In genomic region chr14:27846875-27847274, GRCm38 (mm10) we compare ENCODE assay signal across 15 mouse cellular contexts.
A peak's percentile ranks its signal among the peaks of the same experiment; 100 is the strongest.
DNase-seq lines count a peak whose midpoint lies in the region; ATAC-seq and TF ChIP-seq lines count a peak whose summit lies in the region.
"Had no signal": no experiment of that assay in that cellular context is flagged by ENCODE, and none has a peak within 500 bp of the region (broad histone marks: within the 10 kb centered on the region; RNA-seq: fewer than 3 reads in every experiment).

No protein-coding gene starts in this region.

- TF ChIP-seq CTCF in kidney, adult 2 months (conservative IDR thresholded peaks at IDR 0.05; ENCODE audit: insufficient read depth, insufficient read length, low read depth, low read length): no peak

- H3K4me3 ChIP-seq in kidney, adult 2 months (ENCODE audit: insufficient read depth, low read depth, low read length): no peak overlapping the region
- no peak overlapping the region for H3K4me3 ChIP-seq in myocyte
- H3K4me3 ChIP-seq in liver, embryonic 12.5 days: no peak overlapping the region
- H3K4me3 ChIP-seq: embryonic facial prominence, embryonic 10.5 days; heart, adult 2 months; limb, embryonic 12.5 days; midbrain, embryonic 10.5 days had no signal

- no peaks in the 10 kb centered on the region for H3K36me3 ChIP-seq in kidney, adult 2 months (ENCODE audit: control insufficient read depth, insufficient read depth, low read length)
- H3K36me3 ChIP-seq in myocyte (ENCODE audit: control insufficient read depth, insufficient read depth): no peaks in the 10 kb centered on the region
- H3K36me3 ChIP-seq in liver, embryonic 12.5 days: no peaks in the 10 kb centered on the region
- H3K36me3 ChIP-seq: embryonic facial prominence, embryonic 10.5 days; limb, embryonic 12.5 days; midbrain, embryonic 10.5 days had no signal

- no peak for TF ChIP-seq POLR2A in kidney, adult 2 months (IDR thresholded peaks at IDR 0.05; ENCODE audit: low read depth, low read length)
- TF ChIP-seq POLR2A in myocyte (IDR thresholded peaks at IDR 0.05; ENCODE audit: insufficient read length, low read depth): no peak

- DNase-seq in kidney, adult 2 months: no peak
- DNase-seq in kidney, postnatal 10 days: no peak
- DNase-seq in MN1 (ENCODE audit: low spot score): peak; percentile 11
- peak; percentile 24 to 45 for DNase-seq in frontal cortex, postnatal 10 days (ENCODE audit: low spot score in 2 of 2)
- no peak for DNase-seq in retina, embryonic 14.5 days (ENCODE audit: low spot score)
- DNase-seq: cerebellum, adult 9-11 months; heart, adult 2 months; heart, postnatal 14 days; liver, postnatal 0 days had no signal

- no peaks in the 10 kb centered on the region for H3K79me2 ChIP-seq in myocyte (ENCODE audit: control insufficient read depth, insufficient read depth)

- peak overlapping the region; percentile 20 for H3K4me2 ChIP-seq in myocyte (ENCODE audit: low read depth)
- H3K4me2 ChIP-seq in liver, embryonic 12.5 days: no peak overlapping the region
- H3K4me2 ChIP-seq: limb, embryonic 12.5 days had no signal

- H3K9ac ChIP-seq in liver, embryonic 12.5 days: no peak overlapping the region
- H3K9ac ChIP-seq: limb, embryonic 12.5 days; liver, postnatal 0 days had no signal

- H3K27ac ChIP-seq in kidney, adult 2 months (ENCODE audit: insufficient read depth, low read depth, low read length): peak overlapping the region; percentile 53; the same call in 1 of the 2 replicates
- H3K27ac ChIP-seq in liver, embryonic 12.5 days: no peak overlapping the region
- H3K27ac ChIP-seq: embryonic facial prominence, embryonic 10.5 days; heart, adult 2 months; kidney, postnatal 0 days; limb, embryonic 12.5 days; midbrain, embryonic 10.5 days had no signal

- H3K27me3 ChIP-seq in kidney, adult 2 months (replicated peaks; ENCODE audit: control insufficient read depth, insufficient read depth, low read length): no peaks in the 10 kb centered on the region
- no peaks in the 10 kb centered on the region for H3K27me3 ChIP-seq in myocyte (ENCODE audit: control insufficient read depth, insufficient read depth, insufficient read length)
- H3K27me3 ChIP-seq in liver, embryonic 12.5 days (replicated peaks): no peaks in the 10 kb centered on the region
- H3K27me3 ChIP-seq: limb, embryonic 12.5 days had no signal

- H3K4me1 ChIP-seq in kidney, adult 2 months (ENCODE audit: control insufficient read depth, insufficient read depth, low read length): peaks cover 2% of the 10 kb centered on the region; the same call in 1 of the 2 replicates
- H3K4me1 ChIP-seq in liver, embryonic 12.5 days: no peaks in the 10 kb centered on the region
- H3K4me1 ChIP-seq: limb, embryonic 12.5 days had no signal

- ATAC-seq in liver, embryonic 12.5 days: no peak
- ATAC-seq: liver, postnatal 0 days had no signal

- no peaks in the 10 kb centered on the region for H3K9me3 ChIP-seq in liver, embryonic 12.5 days (replicated peaks)
- H3K9me3 ChIP-seq: embryonic facial prominence, embryonic 10.5 days; limb, embryonic 12.5 days; midbrain, embryonic 10.5 days had no signal

- 47% methylated on average over 2 of the region's 2 CpGs for WGBS in kidney, adult 2 months
- 48% methylated on average over 2 of the region's 2 CpGs for WGBS in liver, embryonic 12.5 days (ENCODE audit: insufficient replicate concordance)

- no peak overlapping the region for H3ac ChIP-seq in myocyte (ENCODE audit: control insufficient read depth, insufficient read length)

TF ChIP-seq in myocyte, 11 proteins besides CTCF, POLR2A, EP300 and RAD21:
- TF ChIP-seq MYOD1 (IDR thresholded peaks at IDR 0.05; ENCODE audit: control insufficient read depth in 1 of 3, insufficient read length in 2 of 3, low read depth in 2 of 3) (peak in 2 of 3 experiments; percentile 24 to 56), TCF3 (IDR thresholded peaks at IDR 0.05; ENCODE audit: insufficient read length, low read depth) (no peak)

Comparison
In these comparisons a context has a peak if more than half of its experiments do, and no peak if none do; other contexts are left out.
1. DNase-seq: peak in MN1 (single experiment) and frontal cortex, postnatal 10 days (2 of 2); none in kidney, adult 2 months (single experiment), kidney, postnatal 10 days (single experiment) and retina, embryonic 14.5 days (single experiment).